Mouse (Mus musculus) CH12.LX (cell line): ENCODE measurements at regions not wholly inside any gene's neighbourhood (a gene's known extent, or its start where the extent isn't known, plus 50 kb on each side); places are given as distances from the start of the nearest gene placed in this dataset.

Experiments
- DNase-seq: peaks from one replicate; pipeline ENCODE4 v3.0.0-alpha.2; 2013; ENCODE audit errors: extremely low read depth
- H3K27ac ChIP-seq: 2 replicates; pipeline ENCODE4 v1.5.1; 2012; ENCODE audit warnings: low read depth, mild to moderate bottlenecking, control low read depth, moderate library complexity; ENCODE audit not compliant: insufficient read depth
- H3K27me3 ChIP-seq: replicated peaks from 2 replicates; pipeline ENCODE3; 2012; ENCODE audit warnings: inconsistent platforms
- H3K36me3 ChIP-seq, 2 experiments: replicated peaks in 1 of 2; 2 replicates each; pipeline versions ENCODE3 to v1.6.1; 2012; ENCODE audit warnings: inconsistent platforms in 1 of 2, low read length in 1 of 2, mild to moderate bottlenecking in 1 of 2, mixed read lengths in 1 of 2, moderate library complexity in 1 of 2; ENCODE audit not compliant: control insufficient read depth in 1 of 2, insufficient read depth in 1 of 2
- H3K4me1 ChIP-seq, 2 experiments: 2 replicates each; pipeline ENCODE4 v1.6.1; 2012; ENCODE audit warnings: inconsistent platforms in 1 of 2, moderate library complexity in 1 of 2; ENCODE audit not compliant: insufficient read depth in 2 of 2, control insufficient read depth in 1 of 2
- H3K4me2 ChIP-seq: 2 replicates; pipeline ENCODE4 v1.6.1; 2012; ENCODE audit warnings: low read depth, mild to moderate bottlenecking, control low read depth; ENCODE audit not compliant: poor library complexity, insufficient read depth, severe bottlenecking
- H3K4me3 ChIP-seq, 3 experiments: fragments of 150-350 bp in 1 of 3; sonication (generic) in 1 of 3; replicated peaks in 1 of 3; 2 replicates each; pipeline versions ENCODE3 to v1.5.1; 2011 to 2012; ENCODE audit warnings: low read depth in 2 of 3, low read length in 2 of 3, mild to moderate bottlenecking in 2 of 3, moderate library complexity in 2 of 3, control low read depth in 1 of 3, improper control_type of control experiment in 1 of 3, inconsistent platforms in 1 of 3, mixed read lengths in 1 of 3; ENCODE audit not compliant: poor library complexity in 1 of 3
- H3K79me2 ChIP-seq: replicated peaks from 2 replicates; pipeline ENCODE4 v1.6.1; 2012; ENCODE audit warnings: mild to moderate bottlenecking, moderate library complexity; ENCODE audit not compliant: control insufficient read depth, poor library complexity, insufficient read depth, severe bottlenecking; ENCODE audit errors: extremely low read depth
- H3K9ac ChIP-seq: 2 replicates; pipeline ENCODE4 v1.6.1; 2012; ENCODE audit warnings: low read depth, mild to moderate bottlenecking, control low read depth, moderate library complexity; ENCODE audit not compliant: insufficient read depth
- H3K9me3 ChIP-seq: replicated peaks from 2 replicates; pipeline ENCODE3; 2012; ENCODE audit warnings: low read length, inconsistent platforms, mixed read lengths
- BHLHE40 ChIP-seq: IDR thresholded peaks from 2 replicates; pipeline ENCODE4 v1.6.1; 2011; ENCODE audit warnings: mild to moderate bottlenecking, low read depth, low read length, improper control_type of control experiment
- HCFC1 ChIP-seq: IDR thresholded peaks from 2 replicates; pipeline ENCODE4 v1.6.1; 2012; ENCODE audit warnings: low read depth, mild to moderate bottlenecking, inconsistent platforms, low read length, improper control_type of control experiment
- JUN ChIP-seq: IDR thresholded peaks from 2 replicates; pipeline ENCODE4 v1.6.1; 2011; ENCODE audit warnings: low read depth, mild to moderate bottlenecking, low read length, improper control_type of control experiment, moderate library complexity; ENCODE audit not compliant: insufficient read depth
- JUND ChIP-seq: conservative IDR thresholded peaks from 2 replicates; pipeline ENCODE4 v1.6.1; 2011; ENCODE audit warnings: low read depth, low read length, improper control_type of control experiment
- MEF2A ChIP-seq: IDR thresholded peaks from 2 replicates; pipeline ENCODE4 v1.6.1; 2014; ENCODE audit warnings: low read depth, mild to moderate bottlenecking, inconsistent platforms, low read length, improper control_type of control experiment, borderline replicate concordance
- MXI1 ChIP-seq: IDR thresholded peaks from 2 replicates; pipeline ENCODE4 v1.6.1; 2011; ENCODE audit warnings: mild to moderate bottlenecking, low read depth, low read length, improper control_type of control experiment
- MYC ChIP-seq: IDR thresholded peaks from 2 replicates; pipeline ENCODE4 v1.6.1; 2011; ENCODE audit warnings: low read depth, mild to moderate bottlenecking, improper control_type of control experiment, low read length
- NELFE ChIP-seq: IDR thresholded peaks from 2 replicates; pipeline ENCODE4 v1.6.1; 2011; ENCODE audit warnings: low read depth, low read length, improper control_type of control experiment
- POLR2A ChIP-seq: IDR thresholded peaks from 2 replicates; pipeline ENCODE4 v1.6.1; 2011; ENCODE audit warnings: low read depth, mild to moderate bottlenecking, improper control_type of control experiment, low read length
- TBP ChIP-seq: conservative IDR thresholded peaks from 2 replicates; pipeline ENCODE4 v1.6.1; 2011; ENCODE audit warnings: low read depth, low read length, improper control_type of control experiment
- USF1 ChIP-seq: IDR thresholded peaks from 2 replicates; pipeline ENCODE4 v1.6.1; 2014; ENCODE audit warnings: low read depth, mild to moderate bottlenecking, inconsistent platforms, low read length, improper control_type of control experiment
- ZKSCAN1 ChIP-seq: IDR thresholded peaks from 2 replicates; pipeline ENCODE4 v1.6.1; 2012; ENCODE audit warnings: low read depth, inconsistent platforms, low read length, improper control_type of control experiment, borderline replicate concordance
- ZMIZ1 ChIP-seq: IDR thresholded peaks from 2 replicates; pipeline ENCODE4 v1.6.1; 2012; ENCODE audit warnings: low read depth, mild to moderate bottlenecking, inconsistent platforms, low read length, improper control_type of control experiment
- ZNF384 ChIP-seq: IDR thresholded peaks from 2 replicates; pipeline ENCODE4 v1.6.1; 2012; ENCODE audit warnings: low read depth, low read length, improper control_type of control experiment, inconsistent platforms
- dilution Hi-C: fragments of 300-500 bp; cut with MboI; formaldehyde crosslinking; loops from 2 replicates; pipeline ENCODE4 v1.14.3; 2020; ENCODE audit warnings: low sequenced_read_pairs; ENCODE audit not compliant: extremely low pct_unique_long_range_greater_than_20kb, extremely low pct_ligation_motif_present
- in situ Hi-C: fragments of 300-500 bp; cut with MboI; formaldehyde crosslinking; loops from 3 replicates; pipeline ENCODE4 v1.14.3; 2019; ENCODE audit warnings: low sequenced_read_pairs, low pct_ligation_motif_present, low pct_unique_long_range_greater_than_20kb, mixed read lengths

DNA sequence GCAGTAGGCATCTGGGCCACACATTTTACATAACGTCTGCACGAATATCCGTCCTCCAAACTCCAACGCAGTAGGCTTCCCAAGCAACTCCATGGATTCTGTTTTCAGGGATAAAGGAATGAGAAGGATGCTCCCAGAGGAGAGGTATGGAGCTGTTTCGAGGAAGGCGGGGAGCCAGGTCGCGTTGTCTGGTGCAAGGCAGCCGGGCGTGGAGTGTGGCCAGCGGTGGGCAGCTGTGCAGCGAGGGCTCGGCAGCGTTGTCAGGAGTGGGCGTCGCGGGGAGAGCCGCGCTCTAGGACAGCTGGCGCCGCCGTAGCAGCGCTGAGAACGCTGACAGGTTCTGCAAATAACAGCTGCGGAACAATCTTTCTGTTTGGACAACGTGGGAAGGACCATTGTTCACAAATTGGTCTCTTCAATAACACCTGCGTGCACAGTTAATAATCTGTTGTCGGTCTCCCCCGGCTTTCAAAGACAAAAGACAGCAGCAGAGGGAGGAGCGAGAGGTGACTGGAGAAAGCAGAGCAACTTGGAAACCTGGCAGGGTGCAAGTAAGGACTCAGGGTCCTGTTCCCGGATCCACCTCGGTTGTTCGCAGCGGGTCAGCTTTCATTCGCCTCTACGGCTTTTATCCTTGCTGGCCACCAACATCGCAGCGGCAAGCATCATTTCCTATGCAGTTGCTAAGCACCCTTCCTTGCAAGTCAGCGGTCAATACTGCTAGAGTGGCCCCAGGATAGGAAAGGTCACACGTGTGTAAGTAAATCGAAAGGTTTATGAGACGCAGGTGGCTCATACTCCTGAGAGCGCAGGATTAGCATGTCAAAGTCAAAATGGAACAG lies 83.0 kb upstream of the Dlx2 start:
- in situ Hi-C loops (no loop called here), dilution Hi-C loops (no loop called here)
- peak overlapping the region; percentile 80 for H3K4me2 ChIP-seq
- H3K27ac ChIP-seq = no peak overlapping the region
- no peaks in the 10 kb centered on the region for H3K27me3 ChIP-seq
- H3K36me3 ChIP-seq = no peaks in the 10 kb centered on the region
- DNase-seq = no peak
- H3K4me3 ChIP-seq = no peak overlapping the region
- TF ChIP-seq JUN = no peak
- TF ChIP-seq BHLHE40 = peak; percentile 60
- no peak for TF ChIP-seq ZNF384
- no peaks in the 10 kb centered on the region for H3K9me3 ChIP-seq
- H3K4me1 ChIP-seq = peaks cover 13 to 19% of the 10 kb centered on the region in 2 experiments
- no peak overlapping the region for H3K9ac ChIP-seq
- H3K79me2 ChIP-seq = no peaks in the 10 kb centered on the region

DNA sequence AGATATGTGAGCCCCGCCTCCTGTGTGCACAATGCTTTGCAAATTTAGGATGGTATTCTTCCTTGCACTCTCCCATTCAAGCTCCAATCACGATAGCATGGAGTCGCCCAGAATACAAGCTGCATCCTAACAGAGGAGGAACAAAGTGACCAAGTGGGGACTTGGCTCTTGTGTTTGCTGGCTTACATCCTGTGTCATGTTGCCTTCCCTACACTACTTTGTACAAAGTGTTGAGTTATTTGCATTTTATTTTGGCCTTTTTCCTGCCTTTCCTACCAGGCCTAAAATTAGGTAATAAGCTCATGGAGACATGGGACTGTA lies 83.5 kb upstream of the Dlx2 start:
- no peaks in the 10 kb centered on the region for H3K9me3 ChIP-seq
- DNase-seq = no peak
- dilution Hi-C loops = no loop called here
- no peak for TF ChIP-seq ZMIZ1
- no peak for TF ChIP-seq MXI1
- no peak for TF ChIP-seq BHLHE40
- TF ChIP-seq MEF2A = no peak
- TF ChIP-seq TBP = no peak
- no peak for TF ChIP-seq POLR2A
- no peak for TF ChIP-seq MYC
- no peak for TF ChIP-seq USF1
- TF ChIP-seq HCFC1 = no peak
- no peak for TF ChIP-seq NELFE
- H3K27ac ChIP-seq = no peak overlapping the region
- H3K36me3 ChIP-seq = no peaks in the 10 kb centered on the region
- H3K9ac ChIP-seq = no peak overlapping the region
- H3K4me1 ChIP-seq = peaks cover 13 to 19% of the 10 kb centered on the region in 2 experiments
- in situ Hi-C loops = no loop called here
- H3K27me3 ChIP-seq = no peaks in the 10 kb centered on the region
- peak overlapping the region; percentile 80 for H3K4me2 ChIP-seq
- H3K4me3 ChIP-seq = no peak overlapping the region
- H3K79me2 ChIP-seq = no peaks in the 10 kb centered on the region

- no peaks in the 10 kb centered on the region for H3K9me3 ChIP-seq
- H3K4me3 ChIP-seq = no peak overlapping the region
- no peak overlapping the region for H3K9ac ChIP-seq
- DNase-seq = no peak
- no peak overlapping the region for H3K4me2 ChIP-seq
- H3K4me1 ChIP-seq = peaks cover 3 to 8% of the 10 kb centered on the region in 2 experiments; a peak in 3 of 4 replicates
- TF ChIP-seq JUND = no peak
- no peak for TF ChIP-seq BHLHE40
- no peak for TF ChIP-seq ZKSCAN1
- H3K27me3 ChIP-seq = no peaks in the 10 kb centered on the region
- no peaks in the 10 kb centered on the region for H3K36me3 ChIP-seq
- H3K79me2 ChIP-seq = no peaks in the 10 kb centered on the region
- dilution Hi-C loops (no loop called here), in situ Hi-C loops (no loop called here)
- H3K27ac ChIP-seq = no peak overlapping the region
These were observed 86.9 kb upstream of the Dlx2 start for GRCm38 (mm10) chr2:71633471-71633870.
